Mouse (Mus musculus) granulocyte monocyte progenitor cell, adult 5-6 weeks (primary cell): ENCODE results near the gene Tsacc. TPM values are rescaled to one million over a fixed set of nuclear protein-coding genes. Genes with fewer than 3 reads are reported as not detected.
"Not testable (repeated sequence)": the region's sequence is repeated elsewhere in the genome, so short reads cannot be mapped to it uniquely, and the experiment has no call there.

Source experiments
- ATAC-seq: replicated peaks from 2 replicates; pipeline ENCODE4 v1.8.0; 2016; ENCODE audit warnings: mild to moderate bottlenecking, moderate TSS enrichment, inconsistent platforms; ENCODE audit not compliant: poor library complexity, severe bottlenecking
- total RNA-seq, 2 experiments: library from RNA; stranded (forward) in 1 of 2; stranded (reverse) in 1 of 2; fragments of 200-712, 200-1000 nt in 1 of 2; fragments of >200 nt in 1 of 2; fragmentation: Nextera tagmentation in 1 of 2; gene quantifications; 2 replicates each; pipeline ENCODE4 v1.2.3; 2014 to 2017

Tsacc gene
- total RNA-seq, 2 experiments from 2014 or later, result 7.5 to 19.0 TPM

GRCm38 (mm10) chr3:88285565-88285895 lies 11.3 kb downstream of the Tsacc start:
- ATAC-seq, result not testable (repeated sequence)

DNA sequence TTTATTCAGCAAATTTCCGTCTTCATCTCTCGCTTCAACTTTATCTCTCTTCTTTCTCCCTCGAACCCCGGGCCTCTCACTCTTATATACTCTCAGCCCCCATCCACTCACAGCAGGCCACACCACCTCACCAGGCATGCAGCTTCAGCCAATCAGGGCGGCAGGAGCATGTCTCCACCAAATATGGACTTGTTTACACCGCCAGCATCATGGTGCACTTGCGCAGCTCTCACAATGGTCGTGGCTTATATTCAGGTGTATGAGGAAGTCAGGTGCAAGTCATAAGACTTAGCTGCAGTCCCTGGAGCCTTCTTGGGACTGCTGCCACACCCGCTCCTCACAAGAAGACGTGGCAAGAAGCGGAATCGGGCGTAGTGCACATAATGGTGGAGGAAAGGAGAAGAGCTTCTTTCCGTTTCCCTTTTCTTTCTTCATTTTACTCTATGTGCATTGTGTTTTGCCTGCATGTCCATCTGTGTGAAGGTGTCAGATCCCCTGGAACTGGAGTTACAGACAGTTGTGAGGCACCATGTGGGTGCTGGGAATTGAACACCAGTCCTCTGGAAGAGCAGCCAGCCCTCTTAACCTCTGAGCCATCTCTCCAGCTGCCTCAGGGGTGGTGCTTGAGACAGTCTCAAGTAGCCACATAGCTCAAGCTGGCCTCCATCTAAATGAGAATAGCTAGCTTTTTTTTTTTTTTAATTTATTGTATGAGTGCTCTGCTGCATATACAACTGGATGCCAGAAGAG lies 11.8 kb downstream of the Tsacc start:
- not testable (repeated sequence) for ATAC-seq

DNA sequence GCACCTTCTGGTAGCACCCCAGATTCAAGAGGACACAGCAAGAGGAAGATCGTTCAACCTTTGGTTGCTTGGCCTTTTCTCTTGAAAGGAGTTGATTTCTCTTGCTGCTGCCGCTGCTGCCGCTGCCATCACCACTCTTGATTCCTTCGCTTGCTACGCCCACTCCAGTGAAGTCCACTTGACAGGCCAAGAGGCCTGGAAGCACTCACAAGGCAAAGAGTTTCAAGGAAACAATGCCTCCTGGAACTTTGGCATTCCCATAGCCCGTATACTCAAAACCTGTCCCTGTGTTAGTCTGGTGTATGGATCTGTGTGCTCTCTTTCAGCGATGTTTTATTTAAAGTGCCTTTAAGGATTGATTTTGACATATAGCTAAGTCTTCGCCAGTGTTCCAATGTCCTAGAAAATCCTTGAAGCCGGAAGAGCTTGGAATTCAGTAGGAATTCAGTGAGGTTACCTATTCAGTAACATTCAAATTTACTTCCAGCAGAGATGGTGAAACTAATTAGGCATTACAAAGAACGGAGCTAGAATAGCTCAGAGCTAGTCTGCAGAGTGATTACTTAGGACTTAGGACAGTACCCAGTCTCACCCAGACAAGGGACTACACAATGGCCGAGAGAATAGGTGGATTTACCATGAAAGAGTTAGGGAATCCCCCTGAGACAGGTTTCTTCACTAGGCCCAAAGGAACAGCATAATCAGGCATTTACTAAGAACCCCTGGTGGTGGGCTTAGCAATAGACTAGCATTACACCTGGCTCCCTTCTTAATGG lies 15.5 kb downstream of the Tsacc start:
- not testable (repeated sequence) for ATAC-seq

DNA sequence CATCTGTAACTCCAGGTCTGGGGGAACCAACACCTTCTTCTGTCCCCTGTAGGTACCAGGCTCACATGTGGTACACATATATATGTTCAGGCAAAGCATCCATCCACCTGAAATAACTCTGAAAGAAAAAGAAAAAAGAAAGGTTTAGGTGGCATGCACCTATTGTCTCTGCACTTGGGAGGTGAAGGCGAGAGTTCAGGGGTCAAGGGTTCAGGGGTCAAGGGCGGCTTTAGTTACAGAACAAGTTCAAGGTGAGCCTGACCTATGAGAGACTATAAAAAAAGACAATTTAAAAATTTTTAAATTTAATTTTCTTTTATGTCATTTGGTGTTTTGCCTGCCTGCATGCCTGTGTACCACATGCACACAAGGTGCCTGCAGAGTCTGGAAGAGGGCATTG lies 16.8 kb downstream of the Tsacc start:
- no peak for ATAC-seq

- ATAC-seq, result no peak
These were observed 20.2 kb downstream of the Tsacc start for GRCm38 (mm10) chr3:88276529-88277143.

GRCm38 (mm10) chr3:88276121-88276520 lies 20.7 kb downstream of the Tsacc start:
- no peak for ATAC-seq

- no peak for ATAC-seq
These were observed 22.8 kb downstream of the Tsacc start for GRCm38 (mm10) chr3:88274002-88274401.

DNA sequence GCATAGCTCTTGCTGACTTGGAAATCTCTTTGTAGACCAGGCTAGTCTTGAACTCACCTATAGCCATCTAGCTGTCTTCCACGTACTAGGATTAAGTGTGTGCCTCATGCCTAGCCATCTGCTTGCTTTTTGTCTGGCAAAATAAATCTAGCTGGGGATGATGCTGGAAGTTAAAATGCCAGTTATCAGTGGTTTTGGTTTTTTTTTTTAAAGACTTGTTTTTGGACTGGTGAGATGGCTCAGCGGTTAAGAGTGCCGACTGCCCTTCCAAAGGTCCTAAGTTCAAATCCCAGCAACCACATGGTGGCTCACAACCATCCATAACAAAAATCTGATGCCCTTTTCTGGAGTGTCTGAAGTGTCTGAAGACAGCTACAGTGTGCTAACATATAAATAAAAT lies 24.9 kb downstream of the Tsacc start:
- no peak for ATAC-seq

- ATAC-seq, result not testable (repeated sequence)
These were observed 25.5 kb downstream of the Tsacc start for GRCm38 (mm10) chr3:88271298-88271697.

GRCm38 (mm10) chr3:88268991-88269390 lies 27.8 kb downstream of the Tsacc start:
- ATAC-seq, result no peak

DNA sequence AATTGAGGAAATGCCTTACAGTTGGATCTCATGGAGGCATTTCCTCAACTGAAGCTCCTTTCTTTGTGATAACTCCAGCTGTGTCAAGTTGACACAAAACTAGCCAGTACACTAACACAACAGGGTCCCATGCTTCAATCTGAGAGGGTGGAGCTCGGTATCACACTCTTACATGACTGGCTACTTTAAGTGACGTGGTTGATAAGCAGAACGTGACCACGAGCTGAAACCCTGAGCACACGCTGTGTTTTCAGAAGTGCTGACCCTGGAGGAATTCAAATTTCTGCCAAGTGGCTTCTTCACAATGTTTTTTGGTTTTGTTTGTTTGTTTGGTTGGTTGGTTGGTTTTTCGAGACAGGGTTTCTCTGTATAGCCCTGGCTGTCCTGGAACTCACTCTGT lies 28.8 kb downstream of the Tsacc start:
- not testable (repeated sequence) for ATAC-seq

GRCm38 (mm10) chr3:88262346-88262745 lies 34.5 kb downstream of the Tsacc start:
- no peak for ATAC-seq

DNA sequence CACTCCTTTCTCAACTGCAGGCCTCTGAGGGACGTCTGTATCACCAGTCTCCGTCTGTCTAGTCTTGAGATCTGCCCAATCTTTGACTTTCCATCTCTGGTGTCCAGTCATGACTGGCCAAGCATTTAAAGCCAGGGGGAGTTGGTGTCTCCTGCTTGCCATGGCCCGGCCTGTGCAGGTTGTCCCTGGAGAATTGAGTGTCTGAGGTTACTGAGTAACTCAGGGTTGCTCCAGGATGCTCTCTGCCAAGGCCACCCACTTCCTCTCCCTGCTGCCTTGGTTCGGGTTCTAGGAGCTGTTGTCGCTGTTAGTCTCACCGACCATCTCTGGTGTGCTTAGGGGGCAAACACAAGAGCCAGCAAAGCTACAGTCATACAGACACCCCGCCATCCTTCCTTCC lies 40.4 kb downstream of the Tsacc start:
- no peak for ATAC-seq

DNA sequence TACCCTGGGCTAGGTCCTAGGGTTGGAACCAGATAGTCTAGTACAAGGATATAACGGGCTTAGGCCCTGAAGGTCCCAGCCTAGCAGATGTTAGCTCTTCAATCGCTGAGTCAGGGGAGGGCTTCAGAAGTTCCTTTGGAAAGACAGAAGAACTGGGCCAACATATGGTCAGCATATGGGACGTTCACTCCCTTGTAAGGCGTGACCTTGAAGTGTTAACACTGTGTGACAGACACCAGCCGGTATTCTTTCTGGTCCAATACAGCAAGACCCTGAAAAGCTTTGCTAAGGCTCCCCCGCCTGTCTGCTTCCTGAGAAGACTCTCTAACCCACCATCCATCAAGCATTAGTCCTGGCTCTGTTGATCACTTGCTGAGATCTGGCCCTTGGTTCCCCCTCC lies 40.8 kb downstream of the Tsacc start:
- ATAC-seq, result no peak

- peak; percentile 64 for ATAC-seq
These were observed 42.4 kb downstream of the Tsacc start, which contains the start of gene Rhbg for GRCm38 (mm10) chr3:88254268-88254926. Gene Rhbg, minus strand, starts transcription at chr3:88254709.

DNA sequence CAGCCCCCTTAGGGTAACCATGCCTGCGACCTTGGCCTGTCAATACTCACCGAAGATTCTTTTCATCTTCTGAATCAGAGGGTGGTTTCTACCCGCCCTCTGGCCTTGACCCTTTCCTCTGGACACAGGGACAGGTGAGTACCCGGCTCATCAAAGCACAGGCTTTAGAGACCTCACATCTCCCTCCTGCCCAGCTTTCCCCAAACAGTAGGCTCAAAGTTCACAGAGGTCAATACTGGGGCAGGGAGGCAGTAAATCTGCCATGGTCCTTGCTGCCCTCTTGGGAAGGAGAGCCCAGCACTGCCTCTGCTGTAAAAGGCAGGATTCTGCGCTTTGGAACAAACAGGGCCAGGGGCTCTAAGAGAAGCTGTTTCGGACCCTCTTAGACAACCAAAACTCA lies 44.1 kb downstream of the Tsacc start:
- ATAC-seq, result no peak

DNA sequence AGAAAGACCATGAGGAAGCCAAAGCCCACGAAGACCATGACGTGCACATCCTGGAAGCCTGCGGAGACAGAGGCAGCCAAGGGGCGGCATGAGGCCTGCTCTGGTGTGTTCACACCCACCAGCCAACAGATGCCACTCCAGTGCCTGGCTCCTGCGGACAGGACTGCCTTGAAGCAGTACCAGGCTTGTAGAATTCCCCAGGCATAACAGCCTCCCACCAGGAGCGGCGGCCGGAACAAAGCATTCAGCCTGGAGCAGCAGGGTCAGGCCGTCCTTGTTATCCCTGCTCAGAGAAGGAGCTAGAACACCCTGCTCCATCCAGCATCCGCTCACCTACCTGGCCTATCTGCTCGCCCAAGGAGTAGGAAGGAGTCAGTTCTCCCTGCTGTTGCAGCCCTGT lies 48.4 kb downstream of the Tsacc start:
- ATAC-seq, result no peak

- no peak for ATAC-seq
These were observed 49.1 kb downstream of the Tsacc start for GRCm38 (mm10) chr3:88247666-88248065.

GRCm38 (mm10) chr3:88245811-88246210 lies 51.0 kb downstream of the Tsacc start:
- peak; percentile 65 for ATAC-seq

DNA sequence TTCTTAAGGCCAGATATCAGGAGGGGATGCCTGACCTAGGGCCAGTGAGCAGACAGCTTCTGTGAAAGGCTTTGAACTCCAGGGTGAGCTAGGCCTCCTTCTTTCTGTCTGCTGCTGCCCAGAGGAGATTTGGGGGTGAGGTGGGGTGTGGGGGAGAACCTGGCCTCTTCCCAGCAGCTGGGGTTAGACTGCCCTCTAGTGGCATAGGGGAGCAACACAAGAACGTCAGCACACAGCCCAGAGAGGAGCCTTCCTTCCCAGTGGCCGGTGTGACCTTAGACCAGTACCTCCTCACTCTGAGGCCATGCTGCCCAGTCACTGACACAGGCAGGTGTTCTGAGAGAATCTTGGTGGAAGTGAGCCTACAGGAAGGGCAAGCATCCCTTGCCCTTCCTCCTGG lies 52.7 kb downstream of the Tsacc start:
- ATAC-seq, result peak; percentile 43; the same call in 1 of the 2 replicates

GRCm38 (mm10) chr3:88242531-88242930 lies 54.3 kb downstream of the Tsacc start:
- ATAC-seq, result peak; percentile 64
